Mouse (Mus musculus) MEL (cell line): ENCODE data around the gene Col24a1. TPM values are rescaled to one million over a fixed set of nuclear protein-coding genes. Genes with fewer than 3 reads are reported as not detected.

Source experiments
- DNase-seq: peaks from one replicate; pipeline ENCODE4 v3.0.0; 2011; ENCODE audit warnings: low read depth, low spot score
- H3K27ac ChIP-seq: 2 replicates; pipeline ENCODE4 v1.5.1; 2012; ENCODE audit warnings: low read depth, mild to moderate bottlenecking, control low read depth, low read length, moderate library complexity; ENCODE audit not compliant: control insufficient read depth
- H3K27me3 ChIP-seq, 2 experiments: fragments of 150-350 bp in 1 of 2; sonication (generic) in 1 of 2; 2 replicates each; pipeline ENCODE4 v1.6.1; 2012; ENCODE audit warnings: low read length in 2 of 2, mild to moderate bottlenecking in 2 of 2, improper control_type of control experiment in 1 of 2, moderate library complexity in 1 of 2; ENCODE audit not compliant: insufficient read depth in 2 of 2, control insufficient read depth in 1 of 2
- H3K36me3 ChIP-seq, 2 experiments: 2 replicates each; pipeline ENCODE4 v1.6.1; 2012 to 2014; ENCODE audit warnings: low read length in 2 of 2, improper control_type of control experiment in 1 of 2, inconsistent platforms in 1 of 2, mild to moderate bottlenecking in 1 of 2; ENCODE audit not compliant: insufficient read depth in 2 of 2, control insufficient read depth in 1 of 2
- H3K4me1 ChIP-seq, 2 experiments: fragments of 150-350 bp in 1 of 2; sonication (generic) in 1 of 2; 2 replicates each; pipeline ENCODE4 v1.6.1; 2012; ENCODE audit warnings: low read length in 2 of 2, improper control_type of control experiment in 1 of 2, mild to moderate bottlenecking in 1 of 2; ENCODE audit not compliant: insufficient read depth in 2 of 2, control insufficient read depth in 1 of 2
- H3K4me3 ChIP-seq, 2 experiments: fragments of 150-350 bp in 1 of 2; sonication (generic) in 1 of 2; 2 replicates each; pipeline ENCODE4 v1.5.1; 2012; ENCODE audit warnings: low read depth in 2 of 2, low read length in 2 of 2, mild to moderate bottlenecking in 2 of 2, moderate library complexity in 2 of 2, control low read depth in 1 of 2, improper control_type of control experiment in 1 of 2; ENCODE audit not compliant: control insufficient read depth in 1 of 2, insufficient read depth in 1 of 2
- H3K79me2 ChIP-seq: 2 replicates; pipeline ENCODE4 v1.6.1; 2012; ENCODE audit warnings: mild to moderate bottlenecking, low read length, moderate library complexity; ENCODE audit not compliant: control insufficient read depth, poor library complexity, insufficient read depth
- H3K9ac ChIP-seq: 2 replicates; pipeline ENCODE4 v1.6.1; 2012; ENCODE audit warnings: low read depth, mild to moderate bottlenecking, control low read depth, low read length, moderate library complexity; ENCODE audit not compliant: control insufficient read depth, poor library complexity, severe bottlenecking
- H3K9me3 ChIP-seq: fragments of 150-350 bp; sonication (generic); replicated peaks from 2 replicates; pipeline ENCODE4 v1.6.1; 2012; ENCODE audit warnings: mild to moderate bottlenecking, low read length, improper control_type of control experiment, moderate library complexity; ENCODE audit not compliant: insufficient read depth
- BHLHE40 ChIP-seq: IDR thresholded peaks from 2 replicates; pipeline ENCODE4 v1.6.1; 2012; ENCODE audit warnings: low read depth, mild to moderate bottlenecking, inconsistent platforms, low read length, improper control_type of control experiment, borderline replicate concordance
- CTCF ChIP-seq, 3 experiments: IDR thresholded peaks in 2 of 3; conservative IDR thresholded peaks in 1 of 3; 2 replicates each; pipeline ENCODE4 v1.5.1; 2011 to 2012; ENCODE audit warnings: low read length in 3 of 3, low read depth in 2 of 3, mild to moderate bottlenecking in 2 of 3, improper control_type of control experiment in 1 of 3, inconsistent platforms in 1 of 3, mixed read lengths in 1 of 3, moderate library complexity in 1 of 3; ENCODE audit not compliant: control insufficient read depth in 1 of 3, insufficient read depth in 1 of 3, poor library complexity in 1 of 3, severe bottlenecking in 1 of 3
- E2F4 ChIP-seq: IDR thresholded peaks from 2 replicates; pipeline ENCODE4 v1.6.1; 2011; ENCODE audit warnings: low read depth, low read length, improper control_type of control experiment, borderline replicate concordance
- ELF1 ChIP-seq: IDR thresholded peaks from 2 replicates; pipeline ENCODE4 v1.6.1; 2014; ENCODE audit warnings: low read depth, mild to moderate bottlenecking, inconsistent platforms, low read length, improper control_type of control experiment, moderate library complexity
- ETS1 ChIP-seq: IDR thresholded peaks from 2 replicates; pipeline ENCODE4 v1.6.1; 2012; ENCODE audit warnings: low read depth, mild to moderate bottlenecking, inconsistent platforms, low read length, improper control_type of control experiment, moderate library complexity
- GABPA ChIP-seq: IDR thresholded peaks from 2 replicates; pipeline ENCODE4 v1.6.1; 2012; ENCODE audit warnings: low read depth, mild to moderate bottlenecking, inconsistent platforms, low read length, improper control_type of control experiment, moderate library complexity
- GATA1 ChIP-seq: IDR thresholded peaks from 2 replicates; pipeline ENCODE4 v1.6.1; 2011; ENCODE audit warnings: low read depth, low read length, improper control_type of control experiment
- HCFC1 ChIP-seq: IDR thresholded peaks from 2 replicates; pipeline ENCODE4 v1.6.1; 2012; ENCODE audit warnings: low read depth, mild to moderate bottlenecking, inconsistent platforms, low read length, improper control_type of control experiment, moderate library complexity
- JUND ChIP-seq: IDR thresholded peaks from 2 replicates; pipeline ENCODE4 v1.6.1; 2011; ENCODE audit warnings: low read depth, mild to moderate bottlenecking, improper control_type of control experiment, low read length
- KAT2A ChIP-seq: conservative IDR thresholded peaks from 2 replicates; pipeline ENCODE4 v1.6.1; 2012; ENCODE audit warnings: low read depth, low read length, improper control_type of control experiment, inconsistent platforms
- MAFK ChIP-seq: IDR thresholded peaks from 2 replicates; pipeline ENCODE4 v1.6.1; 2011; ENCODE audit warnings: low read depth, mild to moderate bottlenecking, low read length, improper control_type of control experiment, borderline replicate concordance
- MAX ChIP-seq: IDR thresholded peaks from 2 replicates; pipeline ENCODE4 v1.6.1; 2011; ENCODE audit warnings: low read length, improper control_type of control experiment
- MAZ ChIP-seq: IDR thresholded peaks from 2 replicates; pipeline ENCODE4 v1.6.1; 2012; ENCODE audit warnings: low read depth, mild to moderate bottlenecking, inconsistent platforms, low read length, improper control_type of control experiment
- MYB ChIP-seq: IDR thresholded peaks from 2 replicates; pipeline ENCODE4 v1.6.1; 2011; ENCODE audit warnings: mild to moderate bottlenecking, low read depth, low read length, improper control_type of control experiment
- NRF1 ChIP-seq: IDR thresholded peaks from 2 replicates; pipeline ENCODE4 v1.6.1; 2014; ENCODE audit warnings: low read depth, mild to moderate bottlenecking, inconsistent platforms, low read length, improper control_type of control experiment, moderate library complexity; ENCODE audit not compliant: poor library complexity, insufficient read depth, severe bottlenecking
- POLR2AphosphoS2 ChIP-seq: IDR thresholded peaks from 2 replicates; pipeline ENCODE4 v1.6.1; 2011; ENCODE audit warnings: low read length, improper control_type of control experiment
- POLR2AphosphoS5 ChIP-seq: IDR thresholded peaks from 2 replicates; pipeline ENCODE4 v1.6.1; 2012; ENCODE audit warnings: low read depth, borderline replicate concordance, mild to moderate bottlenecking, inconsistent platforms, low read length, moderate library complexity, mixed read lengths
- RAD21 ChIP-seq: IDR thresholded peaks from 2 replicates; pipeline ENCODE4 v1.6.1; 2011; ENCODE audit warnings: mild to moderate bottlenecking, low read depth, low read length, improper control_type of control experiment
- SIN3A ChIP-seq: IDR thresholded peaks from 2 replicates; pipeline ENCODE4 v1.6.1; 2012; ENCODE audit warnings: low read length, improper control_type of control experiment, inconsistent platforms
- SMC3 ChIP-seq: IDR thresholded peaks from 2 replicates; pipeline ENCODE4 v1.6.1; 2011; ENCODE audit warnings: low read depth, low read length, improper control_type of control experiment
- TAL1 ChIP-seq: IDR thresholded peaks from 2 replicates; pipeline ENCODE4 v1.6.1; 2012; ENCODE audit warnings: mild to moderate bottlenecking, inconsistent platforms, low read length, moderate library complexity, mixed read lengths
- TBP ChIP-seq: IDR thresholded peaks from 2 replicates; pipeline ENCODE4 v1.8.0; 2011; ENCODE audit warnings: low read depth, low read length, improper control_type of control experiment
- TCF12 ChIP-seq: IDR thresholded peaks from 2 replicates; pipeline ENCODE4 v1.6.1; 2014; ENCODE audit warnings: low read depth, mild to moderate bottlenecking, inconsistent platforms, low read length, improper control_type of control experiment, moderate library complexity
- USF2 ChIP-seq, 2 experiments: IDR thresholded peaks; 2 replicates each; pipeline ENCODE4 v1.6.1; 2011 to 2012; ENCODE audit warnings: improper control_type of control experiment in 2 of 2, low read length in 2 of 2, borderline replicate concordance in 1 of 2, inconsistent platforms in 1 of 2, low read depth in 1 of 2, mild to moderate bottlenecking in 1 of 2; ENCODE audit not compliant: insufficient read depth in 1 of 2
- ZC3H11A ChIP-seq: IDR thresholded peaks from 2 replicates; pipeline ENCODE4 v1.6.1; 2012; ENCODE audit warnings: low read depth, mild to moderate bottlenecking, inconsistent platforms, low read length, improper control_type of control experiment
- ZMIZ1 ChIP-seq: IDR thresholded peaks from 2 replicates; pipeline ENCODE4 v1.6.1; 2012; ENCODE audit warnings: low read depth, mild to moderate bottlenecking, inconsistent platforms, low read length, improper control_type of control experiment, moderate library complexity
- ZNF384 ChIP-seq: IDR thresholded peaks from 2 replicates; pipeline ENCODE4 v1.6.1; 2012; ENCODE audit warnings: low read depth, mild to moderate bottlenecking, inconsistent platforms, low read length, improper control_type of control experiment
- polyA plus RNA-seq, 2 experiments: library from polyadenylated mRNA; stranded (reverse) in 1 of 2; unstranded in 1 of 2; fragments of >175 nt in 1 of 2; fragments of >200 nt in 1 of 2; gene quantifications; 2 replicates each; pipeline versions ENCODE4 v1.2.1 to v1.2.4; 2012; ENCODE audit warnings: low replicate concordance in 2 of 2, low read depth in 1 of 2; ENCODE audit not compliant: insufficient read length in 2 of 2, insufficient read depth in 1 of 2, missing spikeins in 1 of 2
- total RNA-seq: library from RNA; depleted of rRNA; stranded (reverse); fragments of 300-350 nt; gene quantifications from 2 replicates; pipeline ENCODE4 v1.2.3, GENCODE M21; 2012

The Col24a1 gene
- total and polyA plus RNA-seq, 3 experiments: not detected

GRCm38 (mm10) chr3:145383095-145383494, 90.8 kb downstream of the Col24a1 start:
- Histone ChIP-seq H3K27me3 (no peaks in the 10 kb centered on the region), H3K4me1 (no peaks in the 10 kb centered on the region), H3K27ac (no peak overlapping the region), H3K4me3 (no peak overlapping the region), H3K36me3 (no peaks in the 10 kb centered on the region), H3K79me2 (no peaks in the 10 kb centered on the region), H3K9me3 (no peaks in the 10 kb centered on the region), H3K9ac (no peak overlapping the region)
- TF ChIP-seq MAZ (no peak), CTCF (IDR thresholded peaks at IDR 0.05 in 2 of 3, conservative IDR thresholded peaks at IDR 0.05 in 1 of 3; ENCODE audit: control insufficient read depth in 1 of 3, insufficient read depth in 1 of 3, low read depth in 2 of 3, low read length in 3 of 3, poor library complexity in 1 of 3, severe bottlenecking in 1 of 3) (no peak), TBP (no peak), NRF1 (no peak), TCF12 (no peak), POLR2AphosphoS2 (no peak), ZMIZ1 (no peak), MAX (no peak), ZC3H11A (no peak), TAL1 (no peak), HCFC1 (no peak), JUND (no peak), E2F4 (no peak), RAD21 (no peak), POLR2AphosphoS5 (no peak), ELF1 (no peak), GATA1 (no peak), GABPA (no peak)
- no peak for DNase-seq

- H3K27ac ChIP-seq: no peak overlapping the region
- H3K9ac ChIP-seq: no peak overlapping the region
- no peaks in the 10 kb centered on the region for H3K9me3 ChIP-seq
- no peaks in the 10 kb centered on the region for H3K4me1 ChIP-seq
- H3K27me3 ChIP-seq: no peaks in the 10 kb centered on the region
- no peaks in the 10 kb centered on the region for H3K79me2 ChIP-seq
- H3K36me3 ChIP-seq: no peaks in the 10 kb centered on the region
- TF ChIP-seq MAFK (no peak), BHLHE40 (no peak), JUND (no peak), SMC3 (no peak), KAT2A (no peak), TCF12 (no peak), ZNF384 (no peak), ETS1 (no peak), USF2 (IDR thresholded peaks at IDR 0.05; ENCODE audit: borderline replicate concordance in 1 of 2, insufficient read depth in 1 of 2, low read depth in 1 of 2, low read length in 2 of 2) (no peak), MYB (no peak), ELF1 (no peak), GATA1 (no peak), SIN3A (no peak)
- TF ChIP-seq, all 39 proteins: peak for 0
- H3K4me3 ChIP-seq: no peak overlapping the region
- no peak for DNase-seq
Measured at GRCm38 (mm10) chr3:145386434-145386833, 94.2 kb downstream of the Col24a1 start.
